Mouse (Mus musculus) hindbrain, embryonic 15.5 days (tissue): ENCODE measurements around the gene Msl3. TPM values are rescaled to one million over a fixed set of nuclear protein-coding genes. Genes with fewer than 3 reads are reported as not detected.

Experiments used
- ATAC-seq: fragments of 200-750 bp; cut with Nextera tagmentation; 2 replicates; pipeline ENCODE4 v1.8.0; 2017; ENCODE audit warnings: low read depth, moderate number of reproducible peaks, moderate TSS enrichment; ENCODE audit not compliant: low FRiP score
- H3K27ac ChIP-seq: fragments of 300-500 bp; sonication (generic); replicated peaks from 2 replicates; pipeline ENCODE4 v1.5.1; 2015; ENCODE audit warnings: mild to moderate bottlenecking, inconsistent platforms
- H3K27me3 ChIP-seq: fragments of 300-500 bp; sonication (generic); 2 replicates; pipeline ENCODE4 v1.6.1; 2015; ENCODE audit warnings: control low read depth, inconsistent platforms
- H3K36me3 ChIP-seq: fragments of 300-500 bp; sonication (generic); 2 replicates; pipeline ENCODE4 v1.6.1; 2015; ENCODE audit warnings: control low read depth, inconsistent platforms
- H3K4me1 ChIP-seq: fragments of 300-500 bp; sonication (generic); replicated peaks from 2 replicates; pipeline ENCODE4 v1.6.1; 2015; ENCODE audit warnings: control low read depth, inconsistent platforms
- H3K4me2 ChIP-seq: fragments of 300-500 bp; sonication (generic); 2 replicates; pipeline ENCODE4 v1.6.1; 2015; ENCODE audit warnings: moderate library complexity, mild to moderate bottlenecking, inconsistent platforms
- H3K4me3 ChIP-seq: fragments of 300-500 bp; sonication (generic); 2 replicates; pipeline ENCODE4 v1.5.1; 2015; ENCODE audit warnings: mild to moderate bottlenecking, inconsistent platforms
- H3K9ac ChIP-seq: fragments of 300-500 bp; sonication (generic); 2 replicates; pipeline ENCODE4 v1.6.1; 2015; ENCODE audit warnings: inconsistent platforms
- H3K9me3 ChIP-seq: fragments of 300-500 bp; sonication (generic); 2 replicates; pipeline ENCODE4 v1.6.1; 2016; ENCODE audit warnings: control low read depth, inconsistent platforms
- WGBS: fragments of 180-500 bp; shearing (Covaris S2); methylation state at CpG from one replicate; pipeline ENCODE4 v1.1.7; 2015; 5-methylcytosine and 5-hydroxymethylcytosine counted together
- polyA plus RNA-seq: library from polyadenylated mRNA; unstranded; fragments of >200 nt; fragmentation: Nextera tagmentation; extraction: Ambion mirVana; gene quantifications from 2 replicates; pipeline ENCODE4 v1.2.1, GENCODE M21; 2015

Msl3 gene
- polyA plus RNA-seq, 1 experiment from 2014 or later: 18.2 TPM

GRCm38 (mm10) chrX:168647746-168648145 is 26.0 kb downstream of the Msl3 start:
- Histone ChIP-seq H3K4me3 (no peak overlapping the region), H3K36me3 (no peaks in the 10 kb centered on the region), H3K9ac (no peak overlapping the region), H3K27ac (no peak overlapping the region), H3K4me1 (no peaks in the 10 kb centered on the region), H3K9me3 (no peaks in the 10 kb centered on the region), H3K4me2 (no peak overlapping the region), H3K27me3 (0 out of 2 replicates have a peak, but pooled peaks cover 4% of the 10 kb centered on the region)
- 78% methylated on average over 3 of the region's 3 CpGs for WGBS
- no peak for ATAC-seq

DNA sequence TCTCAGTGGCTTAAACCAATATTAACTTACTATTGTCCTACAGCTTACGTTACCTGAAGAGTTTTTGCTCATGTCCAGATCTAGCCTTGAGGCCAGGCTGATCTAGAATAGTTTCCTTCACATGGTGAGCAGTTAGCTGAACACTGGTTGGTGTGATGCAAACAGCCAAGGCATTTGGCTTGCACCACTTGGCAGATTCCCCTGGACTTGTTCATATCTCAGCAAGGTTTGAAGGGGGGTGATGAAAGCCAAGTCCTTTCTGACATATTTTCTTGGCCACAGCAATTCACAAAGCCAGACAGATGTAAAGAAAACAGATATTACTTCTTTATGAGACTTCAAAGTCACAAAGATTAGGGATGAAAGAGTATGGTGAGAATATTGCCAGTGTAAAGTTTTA is 30.2 kb downstream of the Msl3 start:
- no peak for ATAC-seq
- peaks cover 8% of the 10 kb centered on the region; the same call in 1 of the 2 replicates for H3K27me3 ChIP-seq
- H3K9ac ChIP-seq: no peak overlapping the region
- 84% methylated on average over 1 of the region's 1 CpGs for WGBS
- no peak overlapping the region for H3K4me3 ChIP-seq
- no peaks in the 10 kb centered on the region for H3K36me3 ChIP-seq
- H3K27ac ChIP-seq: no peak overlapping the region
- no peaks in the 10 kb centered on the region for H3K9me3 ChIP-seq
- H3K4me1 ChIP-seq: no peaks in the 10 kb centered on the region
- no peak overlapping the region for H3K4me2 ChIP-seq

DNA sequence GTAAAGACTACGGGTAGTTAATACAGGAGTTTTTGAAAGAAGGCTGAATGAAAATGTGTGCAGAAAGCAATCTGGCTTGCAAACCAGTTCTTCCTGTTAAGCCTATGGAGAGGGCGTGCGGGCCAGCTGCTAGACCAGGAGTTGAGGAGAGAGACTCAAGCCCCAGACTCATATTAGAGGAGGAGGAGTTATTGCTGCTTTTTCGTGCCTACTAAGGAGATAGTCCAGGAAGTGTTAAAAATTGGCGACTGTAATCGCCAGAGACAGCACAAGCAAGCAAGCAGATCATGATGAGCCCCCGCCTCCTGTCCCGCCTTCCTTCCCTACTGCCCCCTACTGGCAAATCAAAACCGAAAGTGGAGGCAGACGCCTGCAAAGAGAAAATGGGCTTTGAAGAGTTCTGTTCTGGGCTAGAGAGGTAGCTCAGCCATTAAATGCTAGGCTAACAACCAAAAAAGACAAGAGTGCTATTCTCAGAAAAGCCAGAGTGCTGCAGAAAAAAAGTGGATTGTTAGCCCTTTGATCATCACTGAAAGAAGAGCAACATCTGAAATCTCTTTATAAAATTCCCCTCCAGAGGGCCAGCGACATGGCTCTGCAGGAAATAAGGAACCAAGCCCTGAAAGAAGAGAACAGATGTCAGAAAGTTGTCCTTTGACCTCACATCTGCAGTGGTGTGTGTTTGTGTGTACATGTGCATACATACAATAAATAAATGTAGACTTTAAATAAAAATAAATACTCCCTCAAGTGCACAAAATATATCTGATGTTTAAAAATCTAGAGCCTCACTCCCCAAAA is 33.9 kb downstream of the Msl3 start:
- WGBS: 28% methylated on average over 11 of the region's 11 CpGs
- 0 out of 2 replicates have a peak, but pooled peaks have one; percentile 19 for ATAC-seq
- H3K4me3 ChIP-seq: peak overlapping the region; percentile 33
- H3K27me3 ChIP-seq: peaks cover 8% of the 10 kb centered on the region; the same call in 1 of the 2 replicates
- no peaks in the 10 kb centered on the region for H3K9me3 ChIP-seq
- H3K4me2 ChIP-seq: peak overlapping the region; percentile 48
- no peaks in the 10 kb centered on the region for H3K4me1 ChIP-seq
- no peak overlapping the region for H3K9ac ChIP-seq
- H3K36me3 ChIP-seq: no peaks in the 10 kb centered on the region
- no peak overlapping the region for H3K27ac ChIP-seq

Other genes with a start within 250 kb of the Msl3 start
- gene Frmpd4, start 96.7 kb downstream of the Msl3 start, polyA plus RNA-seq: 1.5 and 1.7 TPM in 2 replicates
- gene Arhgap6, start 121.2 kb upstream of the Msl3 start, polyA plus RNA-seq: 1.2 and 1.3 TPM in 2 replicates